Mouse (Mus musculus): ENCODE results near the gene Tbl2. TPM values are rescaled to one million over a fixed set of nuclear protein-coding genes. Genes with fewer than 3 reads are reported as not detected.
A peak's percentile ranks its signal among the peaks of the same experiment; 100 is the strongest.

Gene Tbl2
- 1 to 10 TPM; 7.0 to 7.6 TPM for total RNA-seq (2021)
- long read RNA-seq, experiment 1, full-length matches to known transcripts = 13 of 20 reads
- long read RNA-seq, experiment 1, partial matches to known transcripts = 3 of 20 reads
- long read RNA-seq, experiment 1, other reads (novel, unspliced or antisense) = 4 of 20 reads
- long read RNA-seq, experiment 2, full-length matches to known transcripts = 10 of 15 reads
- long read RNA-seq, experiment 2, partial matches to known transcripts = 4 of 15 reads
- long read RNA-seq, experiment 2, other reads (novel, unspliced or antisense) = 1 of 15 reads

DNA sequence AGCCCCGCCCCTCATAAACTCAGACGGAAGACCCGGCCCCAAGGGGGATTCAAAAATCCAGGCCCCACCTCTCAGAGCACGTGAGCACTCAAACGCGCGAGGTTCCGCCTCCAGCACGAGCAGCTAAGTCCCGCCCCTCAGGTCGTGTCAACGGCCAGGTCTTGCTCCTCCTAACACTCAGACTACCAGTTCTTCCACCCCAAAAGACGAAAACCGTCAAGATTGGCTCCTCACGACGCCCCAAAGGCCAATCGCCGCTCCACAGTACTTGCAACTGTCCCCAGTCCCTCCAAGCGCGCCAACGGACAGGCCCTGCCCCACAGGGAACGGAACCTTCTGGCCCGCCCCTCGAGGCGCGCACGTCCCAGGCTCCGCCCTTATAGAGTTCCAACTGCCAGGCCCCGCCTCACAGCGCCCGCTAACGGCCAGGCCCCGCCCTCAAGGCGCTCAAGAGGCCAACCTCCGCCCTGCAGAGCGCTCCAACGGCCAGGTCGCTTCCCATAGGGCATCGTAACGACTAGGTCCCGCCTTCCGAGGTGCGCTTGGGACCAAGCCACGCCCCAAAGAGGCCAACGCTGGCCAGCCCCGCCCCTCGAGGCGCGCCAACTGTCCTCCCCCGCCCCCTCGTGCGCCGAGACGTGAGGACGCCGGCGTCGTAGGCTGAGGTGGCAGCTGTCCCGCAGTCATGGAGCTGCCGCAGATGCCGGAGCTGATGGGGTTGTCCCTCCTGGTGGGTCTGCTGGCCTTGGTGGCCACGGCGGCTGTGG, at the start of gene Tbl2:
TSS of gene Tbl2 (plus strand) at position 605 of the 767 bp plus-strand sequence.
- DNase-seq (ENCODE audit: low spot score) = peak; percentile 99

DNA sequence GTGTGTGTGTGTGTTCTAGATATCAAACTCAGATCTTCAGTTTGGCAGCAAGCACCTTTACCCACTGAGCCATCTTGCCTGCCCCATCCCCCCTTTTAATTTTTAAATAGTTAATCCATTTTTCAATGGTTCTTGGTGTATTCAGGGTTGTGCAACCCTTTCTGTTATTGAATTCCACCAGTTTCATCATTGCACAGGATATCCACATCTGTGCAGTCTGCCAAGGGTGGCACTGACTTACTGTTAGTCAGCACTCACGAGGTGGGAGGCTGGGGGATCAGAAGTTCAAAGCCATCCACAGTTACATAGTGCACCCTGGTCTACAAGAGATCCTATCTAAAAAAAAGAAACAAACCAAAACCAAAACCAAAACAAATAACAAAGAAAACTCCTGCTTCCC, 48.5 kb upstream of the Tbl2 start:
- DNase-seq (ENCODE audit: low spot score) = no peak

DNA sequence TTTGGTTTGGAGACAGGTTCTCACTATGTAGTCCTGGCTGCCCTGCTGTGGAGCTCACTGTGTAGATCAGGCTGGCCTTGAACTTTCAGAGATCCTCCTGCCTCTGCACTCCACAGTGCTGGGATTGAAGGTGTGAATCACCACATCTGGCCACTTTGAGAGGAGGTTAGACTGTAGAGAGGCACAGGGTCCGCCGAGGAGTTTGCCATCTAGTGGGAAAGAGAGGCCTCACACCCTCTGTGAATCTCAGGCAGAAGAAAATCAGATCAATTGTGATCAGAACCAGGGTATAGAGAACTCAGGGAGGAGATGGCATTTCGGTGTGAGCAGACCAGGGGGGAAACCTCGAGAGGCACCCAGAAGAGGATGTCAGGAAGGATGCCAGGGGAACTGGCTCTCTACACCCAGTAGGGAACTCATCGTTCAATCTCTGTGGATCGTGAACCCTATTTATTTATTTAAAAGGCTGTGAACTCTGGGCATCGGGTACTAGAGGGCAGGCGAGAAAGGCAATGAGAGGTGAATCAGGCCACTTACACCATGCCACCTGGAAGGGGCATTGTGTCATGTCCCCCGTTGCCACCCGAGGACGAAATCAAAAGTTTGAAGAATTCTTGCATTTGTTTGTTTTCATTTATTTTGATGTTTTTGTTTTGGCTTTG, 45.3 kb upstream of the Tbl2 start:
- no peak for DNase-seq (ENCODE audit: low spot score)

DNA sequence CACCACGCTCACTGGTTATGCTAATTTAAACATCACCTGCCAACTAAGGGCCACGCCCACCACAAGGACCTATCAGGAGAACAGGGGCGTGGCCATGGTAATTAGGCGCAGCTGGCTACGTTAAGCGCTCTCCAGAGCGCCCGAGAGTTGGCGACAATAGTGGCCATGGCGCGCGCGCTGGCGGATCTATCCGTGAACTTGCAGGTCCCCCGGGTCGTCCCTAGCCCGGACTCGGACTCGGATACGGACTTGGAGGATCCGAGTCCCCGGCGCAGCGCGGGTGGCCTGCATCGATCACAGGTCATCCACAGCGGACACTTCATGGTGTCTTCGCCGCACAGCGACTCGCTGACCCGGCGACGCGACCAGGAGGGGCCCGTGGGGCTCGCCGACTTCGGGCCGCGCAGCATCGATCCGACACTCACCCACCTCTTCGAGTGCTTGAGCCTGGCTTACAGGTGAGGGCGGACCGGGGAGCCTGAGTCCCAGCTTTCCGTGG, 42.6 kb upstream of the Tbl2 start:
- peak; percentile 92 for DNase-seq (ENCODE audit: low spot score)

DNA sequence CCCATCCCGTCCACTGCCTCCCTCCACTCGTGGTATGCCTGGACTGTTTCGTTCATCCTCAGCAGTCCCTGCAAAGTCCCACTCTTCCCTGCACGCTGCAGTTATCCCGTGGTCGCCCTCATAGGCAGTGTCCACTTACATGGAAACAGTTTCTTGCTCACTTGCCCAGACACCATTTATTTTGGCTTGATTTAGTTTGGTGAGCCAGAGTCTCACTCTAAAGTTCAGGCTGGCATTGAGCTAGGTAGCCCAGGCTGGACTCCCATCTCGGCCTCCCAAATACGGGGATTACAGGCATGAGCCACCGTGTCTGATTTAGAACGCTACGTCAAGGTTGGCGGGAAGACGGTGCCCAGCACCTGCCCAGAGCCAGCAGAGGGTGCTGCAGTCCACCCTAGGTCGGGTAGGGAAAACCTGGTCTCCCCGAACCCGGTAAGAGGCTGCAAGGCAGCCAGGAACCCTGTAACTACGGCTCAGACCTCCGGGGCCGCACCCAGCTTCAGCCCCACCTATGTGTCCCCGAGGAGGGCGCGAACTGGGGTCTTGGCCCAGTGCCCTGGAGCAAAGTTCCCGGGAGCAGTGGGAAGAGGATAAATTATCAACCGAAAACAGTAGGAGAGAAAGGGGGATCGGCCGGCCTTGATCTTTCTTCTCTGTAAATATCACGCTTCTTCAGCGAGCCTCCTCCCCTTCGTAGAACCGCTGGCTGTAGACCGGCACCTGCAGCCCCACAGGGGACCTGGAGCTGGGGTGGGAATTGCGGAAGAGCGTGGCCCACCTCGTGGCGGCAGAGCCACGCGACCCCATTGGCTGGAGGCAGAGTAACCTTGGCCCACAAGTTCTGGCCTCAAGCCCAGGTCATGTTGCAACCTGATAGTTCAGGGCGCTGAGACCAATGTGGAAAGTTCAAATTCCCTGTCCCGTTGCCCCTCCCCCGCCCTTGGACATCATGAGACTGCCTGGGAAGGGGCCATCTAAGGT, 41.6 kb upstream of the Tbl2 start:
- DNase-seq (ENCODE audit: low spot score) = peak; percentile 95

DNA sequence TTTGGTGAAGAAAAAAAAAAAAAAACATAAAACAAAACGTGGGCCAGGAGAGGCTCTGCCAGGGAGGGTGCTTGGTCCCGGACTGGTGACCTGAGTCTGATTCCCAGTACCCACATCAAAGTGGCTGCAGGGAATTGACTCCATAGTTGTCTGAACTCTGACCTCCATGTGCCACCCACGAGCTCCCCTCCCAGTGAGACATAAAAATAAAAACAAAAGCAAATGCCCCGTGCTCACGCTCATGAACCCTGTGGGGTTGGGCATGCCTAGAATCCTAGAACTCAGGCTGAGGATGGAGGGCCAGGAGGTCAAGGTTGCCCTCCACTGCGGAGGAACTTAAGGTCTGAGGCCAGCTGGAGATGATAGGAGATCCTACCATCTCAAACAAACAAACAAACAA, 40.4 kb upstream of the Tbl2 start:
- no peak for DNase-seq (ENCODE audit: low spot score)

DNA sequence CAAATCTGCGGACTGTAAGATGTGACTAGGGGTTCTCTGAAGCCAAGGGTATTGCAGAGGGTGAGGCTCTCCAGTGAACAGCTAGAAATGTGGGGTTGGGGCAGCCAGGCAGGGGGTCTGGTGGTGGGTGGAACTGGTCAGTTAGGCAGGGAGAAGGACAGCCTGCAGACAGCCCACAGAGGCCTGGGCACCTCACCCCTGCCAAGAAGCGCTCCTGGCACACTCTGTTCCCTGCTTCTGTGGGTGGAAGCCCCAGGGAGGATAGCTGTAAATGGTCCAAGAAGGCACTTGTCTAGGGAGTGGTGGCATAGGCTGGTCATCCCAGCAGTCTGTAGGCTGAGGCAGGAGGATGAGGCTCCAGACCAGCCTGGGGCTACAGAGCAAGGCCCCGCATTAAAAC, 40.0 kb upstream of the Tbl2 start:
- DNase-seq (ENCODE audit: low spot score) = peak; percentile 46

DNA sequence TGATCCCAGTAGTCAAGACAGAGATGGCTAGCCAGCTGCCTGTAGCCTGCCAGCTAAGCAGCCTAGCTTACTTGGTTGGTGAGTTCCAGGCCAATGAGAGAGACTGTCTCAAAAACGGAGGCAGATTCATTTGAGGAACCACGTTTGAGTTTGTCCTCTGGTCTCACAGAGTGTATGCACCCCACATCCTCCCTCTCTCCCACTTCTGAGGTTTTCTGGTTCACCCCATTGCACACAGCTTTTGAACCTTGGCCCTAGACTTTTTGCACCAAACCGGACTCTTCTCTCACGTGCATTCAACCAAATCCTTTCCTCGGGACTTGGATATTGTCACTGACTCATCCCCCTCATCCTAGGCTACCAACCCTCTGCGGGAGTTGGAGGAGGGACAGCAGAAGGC, 39.5 kb upstream of the Tbl2 start:
- no peak for DNase-seq (ENCODE audit: low spot score)

DNA sequence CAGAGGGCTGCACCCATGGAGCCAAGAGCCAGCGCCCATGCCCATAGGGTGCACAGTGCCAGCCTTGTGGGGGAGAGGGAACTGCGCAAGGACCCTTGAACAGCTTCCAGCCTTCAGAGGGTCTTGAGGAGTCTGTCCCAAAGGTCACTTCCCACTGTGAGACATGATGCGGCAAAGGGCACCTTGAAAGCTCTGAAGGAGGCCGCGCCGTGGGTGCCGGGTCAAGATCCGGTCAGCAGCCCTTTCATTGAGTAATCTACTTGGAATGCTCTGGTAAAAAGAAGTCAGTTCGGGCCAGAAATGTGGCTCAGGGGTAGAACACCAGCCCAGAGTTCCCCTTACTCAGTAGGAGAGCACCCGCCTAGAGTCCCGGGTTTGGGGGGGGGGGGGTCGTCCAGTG, 35.7 kb upstream of the Tbl2 start:
- DNase-seq (ENCODE audit: low spot score) = no peak

DNA sequence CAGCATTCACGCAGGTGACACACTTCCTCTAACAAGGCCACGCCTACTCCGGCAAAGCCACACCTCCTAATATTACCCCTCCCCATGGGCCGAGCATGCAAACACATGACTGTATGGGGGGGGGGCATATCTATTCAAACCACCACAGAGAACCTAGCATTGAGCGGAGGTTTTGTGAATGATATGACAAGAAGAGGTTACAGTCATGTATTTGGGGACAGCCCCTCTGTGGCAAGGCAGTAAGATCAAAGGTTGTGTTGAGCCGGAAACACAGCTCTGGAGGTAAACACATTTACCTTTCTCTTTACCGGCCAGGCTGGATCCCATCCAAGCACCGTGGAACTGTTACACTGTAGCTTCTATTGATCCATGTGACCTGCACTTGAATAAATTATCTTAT, 34.2 kb upstream of the Tbl2 start:
- DNase-seq (ENCODE audit: low spot score) = no peak

DNA sequence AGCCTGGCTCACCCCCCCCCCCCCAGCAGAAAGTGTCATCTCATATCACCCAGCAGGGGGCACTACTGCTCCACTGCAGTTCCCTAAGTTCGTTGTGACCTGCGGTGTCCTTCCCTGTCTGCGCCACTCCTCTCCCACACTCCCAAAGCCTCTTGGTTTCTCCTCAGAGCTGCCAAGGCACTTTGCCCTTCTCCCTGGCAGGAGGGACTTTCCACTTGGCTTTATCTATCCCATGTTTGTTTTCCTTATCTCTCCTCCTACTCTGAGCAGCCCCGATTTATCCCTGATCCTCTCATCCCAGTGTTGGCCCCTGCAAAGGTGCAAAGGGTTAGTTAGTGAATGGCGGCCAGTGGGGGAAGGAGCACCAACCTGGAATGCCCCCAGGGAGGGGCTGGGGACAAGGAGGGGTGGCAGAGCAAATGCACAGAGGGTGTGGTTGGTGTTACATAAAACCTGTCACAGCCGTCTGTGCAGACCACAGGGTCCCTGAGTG, 30.8 kb upstream of the Tbl2 start:
- peak; percentile 72 for DNase-seq (ENCODE audit: low spot score)

DNA sequence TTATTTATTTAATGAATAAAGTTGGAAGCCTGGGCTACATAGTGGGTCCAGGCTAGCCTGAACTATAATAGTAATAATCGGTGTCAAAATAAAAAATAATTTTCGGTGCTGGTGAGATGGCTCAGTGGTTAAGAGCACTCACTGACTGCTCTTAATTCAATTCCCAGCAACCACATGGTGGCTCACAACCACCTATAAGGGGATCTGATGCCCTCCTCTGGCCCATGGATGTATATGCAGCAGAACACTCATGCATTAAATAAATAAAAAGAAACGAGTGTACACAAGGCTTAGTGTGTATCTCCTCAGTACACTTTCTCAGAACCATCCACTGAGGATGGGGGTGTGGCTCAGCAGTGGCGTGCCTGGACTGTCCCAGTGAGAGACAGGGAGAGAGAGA, 28.7 kb upstream of the Tbl2 start:
- no peak for DNase-seq (ENCODE audit: low spot score)

DNA sequence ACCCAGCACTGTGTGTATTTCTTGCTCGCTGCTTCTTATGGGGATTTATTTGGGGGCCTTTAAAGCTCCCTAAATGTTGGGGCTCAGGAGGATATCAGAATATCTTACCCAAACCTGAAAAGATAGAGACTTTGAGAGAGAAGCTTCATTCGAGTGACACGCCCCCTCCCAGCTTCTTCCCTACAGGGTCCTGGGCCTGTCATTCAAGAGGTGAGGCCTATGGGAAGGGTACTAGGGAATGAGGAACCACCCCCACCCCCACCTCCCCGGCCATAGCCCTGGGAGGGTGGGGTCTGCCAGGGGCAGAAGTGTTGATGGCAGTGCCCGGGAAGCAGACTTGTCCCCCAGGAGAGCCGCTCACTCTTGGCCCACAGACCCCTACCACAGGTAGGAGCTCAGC, 23.3 kb upstream of the Tbl2 start:
- DNase-seq (ENCODE audit: low spot score) = no peak

DNA sequence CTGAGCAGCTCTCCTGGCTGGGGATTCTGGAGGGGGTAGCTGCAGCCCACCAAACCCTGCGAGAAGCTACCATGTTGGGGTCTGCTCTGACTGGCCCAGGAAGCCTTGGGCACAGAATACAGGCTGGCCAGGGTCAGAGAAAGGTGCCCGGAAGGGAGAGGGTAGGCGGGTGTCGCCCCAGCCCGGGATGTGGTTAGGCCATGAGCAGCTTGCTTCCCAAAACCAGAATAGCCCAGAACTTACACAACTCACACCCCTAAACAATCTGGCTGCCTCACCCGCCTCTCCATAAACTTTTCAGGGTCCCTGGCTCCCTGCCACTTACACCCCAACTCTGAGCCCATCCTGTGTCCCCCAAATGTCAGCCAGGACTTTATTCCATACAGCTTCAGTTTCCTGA, 21.8 kb upstream of the Tbl2 start:
- DNase-seq (ENCODE audit: low spot score) = no peak

DNA sequence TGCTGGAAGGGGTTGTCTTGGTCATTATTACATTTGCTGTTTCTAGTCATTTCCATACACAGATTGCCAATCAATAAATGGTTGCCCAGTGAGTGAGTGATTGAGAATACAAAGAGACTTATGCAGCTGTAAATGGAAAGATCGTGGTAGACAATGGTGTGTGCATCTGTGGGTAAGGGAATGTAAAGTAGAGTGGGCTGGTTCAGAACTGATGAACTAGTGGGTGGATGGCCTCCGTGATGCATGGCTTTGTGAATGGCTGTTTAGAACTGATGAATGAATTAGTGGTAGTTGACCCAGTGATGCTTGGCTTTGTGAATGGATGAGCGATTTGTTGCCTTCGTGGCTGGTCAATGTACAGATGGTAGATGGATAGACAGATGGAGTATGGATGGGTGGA, 19.7 kb upstream of the Tbl2 start:
- DNase-seq (ENCODE audit: low spot score) = no peak

DNA sequence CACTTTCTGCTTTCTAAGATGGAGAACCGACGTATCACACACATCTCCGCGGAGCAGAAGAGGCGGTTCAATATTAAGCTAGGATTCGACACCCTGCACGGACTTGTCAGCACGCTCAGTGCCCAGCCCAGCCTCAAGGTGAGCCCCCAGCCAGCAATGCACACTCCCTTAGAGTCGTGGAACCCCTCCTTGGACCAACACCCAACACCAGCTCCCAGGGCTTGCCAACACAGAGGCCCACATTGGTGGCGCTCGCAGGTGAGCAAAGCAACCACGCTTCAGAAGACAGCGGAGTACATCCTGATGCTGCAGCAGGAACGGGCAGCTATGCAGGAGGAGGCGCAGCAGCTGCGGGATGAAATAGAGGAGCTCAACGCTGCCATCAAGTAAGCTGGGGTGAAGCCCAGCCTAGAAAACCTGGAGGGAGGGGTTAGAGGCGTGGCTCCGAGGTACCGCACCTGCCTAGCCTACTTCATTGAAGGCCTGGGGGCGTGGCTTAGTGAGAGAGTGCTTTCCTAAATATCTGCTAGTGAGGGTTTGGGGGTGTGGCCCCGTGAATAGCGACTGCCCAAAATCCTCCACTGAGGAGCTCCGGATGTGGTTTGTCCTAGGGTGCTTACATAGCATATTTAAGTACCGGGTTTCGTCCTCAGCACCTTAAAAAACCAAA, 15.6 kb upstream of the Tbl2 start:
- no peak for DNase-seq (ENCODE audit: low spot score)

DNA sequence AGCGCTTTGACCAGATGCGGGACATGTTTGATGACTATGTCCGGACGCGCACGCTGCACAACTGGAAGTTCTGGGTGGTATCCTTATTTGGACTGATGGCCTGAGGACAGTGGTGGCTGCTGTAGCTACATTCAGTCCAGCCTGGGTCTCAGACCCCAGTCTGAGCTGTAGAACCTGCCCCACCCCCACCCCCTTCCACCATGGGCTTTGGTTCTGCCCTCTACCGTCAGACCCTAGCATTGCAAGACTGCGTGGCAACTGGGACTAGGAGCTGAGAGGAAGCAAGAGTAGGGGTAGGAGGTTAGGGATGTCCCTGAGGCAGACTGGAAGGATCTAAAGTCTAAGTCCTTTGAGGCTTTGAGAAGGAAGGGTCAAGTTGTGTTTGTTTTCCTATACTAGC, 14.9 kb upstream of the Tbl2 start:
- DNase-seq (ENCODE audit: low spot score) = no peak

DNA sequence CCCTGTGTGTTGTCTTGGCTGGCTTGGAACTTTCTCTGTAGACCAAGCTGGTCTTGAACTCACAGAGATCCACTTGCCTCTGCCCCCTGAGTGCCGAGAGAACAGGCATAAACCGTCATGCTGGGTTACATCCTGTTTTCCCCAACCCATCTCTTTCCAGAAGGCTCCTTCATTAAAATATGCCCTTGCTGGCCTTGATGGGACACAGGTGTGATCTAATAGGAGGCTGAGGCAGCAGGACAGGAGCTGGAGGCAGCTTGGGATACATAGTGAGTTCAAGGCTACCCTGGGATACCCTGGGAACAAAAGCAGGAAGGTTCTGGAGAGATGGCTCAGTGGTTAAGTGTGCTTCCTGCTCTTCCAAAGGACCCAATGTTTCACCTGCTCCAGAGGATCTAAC, 9.6 kb upstream of the Tbl2 start:
- DNase-seq (ENCODE audit: low spot score) = no peak

DNA sequence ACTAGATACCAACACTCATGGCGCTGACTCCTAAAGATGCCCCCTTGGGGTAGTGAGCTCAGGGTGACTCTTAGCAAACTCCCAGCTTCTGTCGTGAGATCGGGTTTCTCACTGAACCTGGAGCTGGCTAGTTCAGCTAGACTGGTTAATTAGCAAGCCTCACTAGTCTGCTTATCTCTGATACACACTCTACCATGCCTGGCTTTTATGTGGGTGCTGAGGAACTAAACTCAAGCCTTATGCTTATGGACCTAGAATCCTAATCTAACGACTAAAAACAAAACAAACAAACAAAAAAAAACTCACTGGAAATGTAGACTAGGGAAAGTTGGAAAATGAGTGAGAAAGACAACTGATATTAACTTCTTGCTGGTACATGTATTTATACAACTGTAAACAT, 5.0 kb upstream of the Tbl2 start:
- no peak for DNase-seq (ENCODE audit: low spot score)

DNA sequence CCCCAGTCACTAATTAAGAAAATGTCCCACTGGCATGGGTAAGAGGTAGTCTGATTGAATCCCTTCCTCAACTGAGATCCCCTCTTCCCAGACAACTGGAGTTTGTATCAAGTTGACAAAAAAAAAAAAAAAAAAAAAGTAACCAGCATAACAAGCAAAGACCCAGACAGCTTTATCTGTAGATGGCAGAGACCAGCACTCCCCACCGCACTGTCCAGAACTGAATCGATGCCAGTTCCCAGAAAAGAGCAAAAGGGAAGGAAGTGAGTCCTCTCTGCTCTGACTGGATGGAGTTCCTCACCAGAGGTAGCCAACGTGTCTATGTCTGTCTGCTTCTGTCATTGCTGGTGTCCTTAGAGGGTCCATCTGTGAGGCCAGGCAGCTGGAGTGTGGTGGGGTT, 3.9 kb upstream of the Tbl2 start:
- DNase-seq (ENCODE audit: low spot score) = no peak

DNA sequence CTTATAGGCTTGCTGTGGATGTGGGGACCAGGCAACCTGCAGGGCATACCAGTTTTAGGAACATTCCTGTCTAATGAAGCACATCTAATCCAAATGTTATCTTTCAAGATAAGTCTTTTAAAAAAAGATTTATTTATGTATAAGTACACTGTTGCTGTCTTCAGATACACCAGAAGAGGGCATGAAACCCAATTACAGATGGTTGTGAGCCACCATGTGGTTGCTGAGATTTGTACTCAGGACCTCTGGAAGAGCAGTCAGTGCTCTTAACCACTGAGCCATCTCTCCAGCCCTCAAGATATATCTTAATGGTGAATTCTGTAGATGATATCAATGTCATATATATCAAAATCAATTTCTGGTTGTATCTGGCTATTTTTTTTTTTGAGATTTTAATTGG, 3.5 kb upstream of the Tbl2 start:
- no peak for DNase-seq (ENCODE audit: low spot score)
